Mouse (Mus musculus) bone marrow macrophage, adult 2 months (primary cell): Measurements from ENCODE around the gene Ess2.
A peak's percentile ranks its signal among the peaks of the same experiment; 100 is the strongest.

Experiments
- CTCF ChIP-seq: IDR thresholded peaks from 2 replicates; pipeline ENCODE4 v1.5.1; 2012; ENCODE audit warnings: low read depth, mild to moderate bottlenecking, low read length, moderate library complexity
- POLR2A ChIP-seq: IDR thresholded peaks from 2 replicates; pipeline ENCODE4 v1.6.1; 2012; ENCODE audit warnings: mild to moderate bottlenecking, low read depth, low read length, borderline replicate concordance

- TF ChIP-seq CTCF, result peak; percentile 27; the same call in 1 of the 2 replicates
- TF ChIP-seq POLR2A, result no peak
These were observed at the start of gene Ess2 for GRCm38 (mm10) chr16:17911052-17911595.
